Mouse (Mus musculus): ENCODE results near the gene Spop. TPM values are rescaled to one million over a fixed set of nuclear protein-coding genes. Genes with fewer than 3 reads are reported as not detected.

Gene Spop
- polyA plus RNA-seq, 1 experiment from 2014 or later: 102 TPM

- CTCF ChIA-PET: interaction anchor here (2.7 kb wide), 1 partner anchor 14 kb away, joined by 9 read pairs; the partner anchor contains the start of gene Slc35b1
- TF ChIP-seq CTCF (IDR thresholded peaks at IDR 0.05): no peak
- in situ Hi-C loops (cut with MboI; ENCODE audit: low pct_unique_long_range_greater_than_20kb): loop anchor here (25.0 kb wide), 1 partner anchor 266 kb away; no protein-coding TSS in a partner anchor
- no peak for DNase-seq (ENCODE audit: low read depth, low spot score)
- POLR2A ChIA-PET: interaction anchor here (1.5 kb wide), 1 partner anchor 8 kb away, joined by 3 read pairs; no protein-coding TSS in a partner anchor
- no peaks in the 10 kb centered on the region for H3K27me3 ChIP-seq
- ATAC-seq: no peak
These were observed 42.7 kb upstream of the Spop start for GRCm38 (mm10) chr11:95371182-95371581.

GRCm38 (mm10) chr11:95378926-95379325 lies 35.0 kb upstream of the Spop start:
- no peak for ATAC-seq
- no peaks in the 10 kb centered on the region for H3K27me3 ChIP-seq
- CTCF ChIA-PET: interaction anchor here (1.1 kb wide), 1 partner anchor 142 kb away, joined by 3 read pairs; no protein-coding TSS in a partner anchor
- DNase-seq (ENCODE audit: low read depth, low spot score): no peak
- in situ Hi-C loops (cut with MboI; ENCODE audit: low pct_unique_long_range_greater_than_20kb): no loop called here
- POLR2A ChIA-PET: no interaction called here
- TF ChIP-seq CTCF (IDR thresholded peaks at IDR 0.05): no peak

GRCm38 (mm10) chr11:95379552-95379951 lies 34.3 kb upstream of the Spop start:
- POLR2A ChIA-PET: interaction anchor here (0.8 to 1.0 kb wide), 2 partner anchors 9 to 25 kb away, joined by 3 read pairs; no protein-coding TSS in a partner anchor
- ATAC-seq (no peak), DNase-seq (ENCODE audit: low read depth, low spot score) (no peak)
- CTCF ChIA-PET: interaction anchor here (1.1 kb wide), 1 partner anchor 142 kb away, joined by 3 read pairs; no protein-coding TSS in a partner anchor
- TF ChIP-seq CTCF (IDR thresholded peaks at IDR 0.05): no peak
- in situ Hi-C loops (cut with MboI; ENCODE audit: low pct_unique_long_range_greater_than_20kb): no loop called here
- no peaks in the 10 kb centered on the region for H3K27me3 ChIP-seq

GRCm38 (mm10) chr11:95380711-95381110 lies 33.2 kb upstream of the Spop start:
- in situ Hi-C loops (cut with MboI; ENCODE audit: low pct_unique_long_range_greater_than_20kb): loop anchor here (5.0 kb wide), 1 partner anchor 68 kb away; the partner anchor contains the start of gene Kat7
- no peak for TF ChIP-seq CTCF (IDR thresholded peaks at IDR 0.05)
- CTCF ChIA-PET: interaction anchor here (1.2 kb wide), 2 partner anchors 31 to 122 kb away, joined by 3 read pairs; no protein-coding TSS in a partner anchor

GRCm38 (mm10) chr11:95381146-95381545 lies 32.7 kb upstream of the Spop start:
- POLR2A ChIA-PET: no interaction called here
- in situ Hi-C loops (cut with MboI; ENCODE audit: low pct_unique_long_range_greater_than_20kb): loop anchor here (5.0 kb wide), 1 partner anchor 69 kb away; the partner anchor contains the start of gene Kat7
- no peaks in the 10 kb centered on the region for H3K27me3 ChIP-seq
- ATAC-seq: no peak
- no peak for TF ChIP-seq CTCF (IDR thresholded peaks at IDR 0.05)
- no peak for DNase-seq (ENCODE audit: low read depth, low spot score)
- CTCF ChIA-PET: interaction anchor here (1.2 to 2.2 kb wide), 3 partner anchors 32 to 140 kb away, joined by 3 to 7 read pairs (median 3); no protein-coding TSS in a partner anchor

More at GRCm38 (mm10) chr11:95380711-95381110, 33.2 kb upstream of the Spop start:
- DNase-seq (ENCODE audit: low read depth, low spot score): no peak
- POLR2A ChIA-PET: no interaction called here
- H3K27me3 ChIP-seq: no peaks in the 10 kb centered on the region
- no peak for ATAC-seq

GRCm38 (mm10) chr11:95383331-95383986 lies 30.4 kb upstream of the Spop start:
- ATAC-seq (no peak), DNase-seq (ENCODE audit: low read depth, low spot score) (no peak)
- POLR2A ChIA-PET: interaction anchor here (2.1 kb wide), 1 partner anchor 138 kb away, joined by 8 read pairs; no protein-coding TSS in a partner anchor
- TF ChIP-seq CTCF (IDR thresholded peaks at IDR 0.05): no peak
- CTCF ChIA-PET: interaction anchor here (0.6 to 3.9 kb wide), 6 partner anchors 9 to 138 kb away, joined by 3 to 47 read pairs (median 8); no protein-coding TSS in a partner anchor
- no peaks in the 10 kb centered on the region for H3K27me3 ChIP-seq
- in situ Hi-C loops (cut with MboI; ENCODE audit: low pct_unique_long_range_greater_than_20kb): loop anchor here (5.0 kb wide), 1 partner anchor 71 kb away; the partner anchor contains the start of gene Kat7

GRCm38 (mm10) chr11:95384004-95384318 lies 29.9 kb upstream of the Spop start:
- TF ChIP-seq CTCF (IDR thresholded peaks at IDR 0.05): no peak
- DNase-seq (ENCODE audit: low read depth, low spot score) (no peak), ATAC-seq (no peak)
- ChIA-PET POLR2A (interaction anchor here (0.8 to 2.1 kb wide), 2 partner anchors 137 to 332 kb away, joined by 3 to 8 read pairs; no protein-coding TSS in a partner anchor), CTCF (interaction anchor here (0.6 to 3.9 kb wide), 6 partner anchors 10 to 137 kb away, joined by 3 to 47 read pairs (median 6); no protein-coding TSS in a partner anchor)
- no peaks in the 10 kb centered on the region for H3K27me3 ChIP-seq
- in situ Hi-C loops (cut with MboI; ENCODE audit: low pct_unique_long_range_greater_than_20kb): loop anchor here (5.0 kb wide), 1 partner anchor 72 kb away; the partner anchor contains the start of gene Kat7

- no peaks in the 10 kb centered on the region for H3K27me3 ChIP-seq
- POLR2A ChIA-PET: interaction anchor here (0.7 to 2.1 kb wide), 4 partner anchors 18 to 332 kb away, joined by 3 to 8 read pairs (median 4); no protein-coding TSS in a partner anchor
- peak; percentile 95 for TF ChIP-seq CTCF (IDR thresholded peaks at IDR 0.05)
- ATAC-seq (peak; percentile 80), DNase-seq (ENCODE audit: low read depth, low spot score) (peak; percentile 99)
- CTCF ChIA-PET: interaction anchor here (0.6 to 3.9 kb wide), 11 partner anchors 10 to 268 kb away, joined by 3 to 47 read pairs (median 4); partner anchors contain the start of gene Kat7
- in situ Hi-C loops (cut with MboI; ENCODE audit: low pct_unique_long_range_greater_than_20kb): loop anchor here (5.0 kb wide), 1 partner anchor 72 kb away; the partner anchor contains the start of gene Kat7
These were observed 29.4 kb upstream of the Spop start, which contains the start of gene Slc35b1 for GRCm38 (mm10) chr11:95384319-95384972. Gene Slc35b1, plus strand, starts transcription at chr11:95384692.

- no peak for DNase-seq (ENCODE audit: low read depth, low spot score)
- no peaks in the 10 kb centered on the region for H3K27me3 ChIP-seq
- TF ChIP-seq CTCF (IDR thresholded peaks at IDR 0.05): no peak
- ChIA-PET POLR2A (interaction anchor here (0.7 to 2.1 kb wide), 3 partner anchors 18 to 136 kb away, joined by 3 to 8 read pairs (median 5); no protein-coding TSS in a partner anchor), CTCF (interaction anchor here (0.8 to 3.9 kb wide), 10 partner anchors 11 to 269 kb away, joined by 3 to 47 read pairs (median 4); partner anchors contain the start of gene Kat7)
- no peak for ATAC-seq
- in situ Hi-C loops (cut with MboI; ENCODE audit: low pct_unique_long_range_greater_than_20kb): loop anchor here (5.0 kb wide), 1 partner anchor 73 kb away; the partner anchor contains the start of gene Kat7
These were observed 28.9 kb upstream of the Spop start for GRCm38 (mm10) chr11:95384973-95385320.

- DNase-seq (ENCODE audit: low read depth, low spot score): no peak
- ChIA-PET POLR2A (no interaction called here), CTCF (interaction anchor here (3.9 kb wide), 1 partner anchor 134 kb away, joined by 47 read pairs; no protein-coding TSS in a partner anchor)
- no peak for ATAC-seq
- in situ Hi-C loops (cut with MboI; ENCODE audit: low pct_unique_long_range_greater_than_20kb): no loop called here
- TF ChIP-seq CTCF (IDR thresholded peaks at IDR 0.05): no peak
- H3K27me3 ChIP-seq: no peaks in the 10 kb centered on the region
These were observed 26.5 kb upstream of the Spop start for GRCm38 (mm10) chr11:95387354-95387753.

All from Patski (cell line).